Mouse (Mus musculus): Measurements from ENCODE around the gene Rnf182. TPM values are rescaled to one million over a fixed set of nuclear protein-coding genes. Genes with fewer than 3 reads are reported as not detected.

The Rnf182 gene
- polyA plus RNA-seq, 1 experiment, result 0.03 TPM

DNA sequence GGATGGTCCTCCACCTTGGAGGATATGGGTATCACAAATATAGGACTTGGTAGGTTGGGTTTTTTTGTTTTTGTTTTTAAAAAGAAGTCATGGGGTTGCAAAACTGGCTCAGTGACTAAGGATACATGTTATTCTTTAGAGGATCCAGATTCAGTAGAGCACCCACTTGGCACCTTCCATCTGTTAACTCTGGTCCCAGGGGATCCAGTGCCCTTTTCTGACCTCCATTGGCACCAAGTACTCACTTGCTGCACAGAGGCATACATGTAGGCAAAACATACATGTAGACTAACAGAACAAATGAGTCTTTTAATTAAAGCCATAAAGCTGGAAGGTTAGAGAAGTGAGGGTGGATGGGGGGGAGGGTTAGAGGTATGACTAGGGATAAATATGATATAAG, 80.0 kb downstream of the Rnf182 start:
- TF ChIP-seq CTCF (IDR thresholded peaks at IDR 0.05; ENCODE audit: extremely low read depth, insufficient read length, insufficient replicate concordance, low read depth, low read length) (no peak), POLR2A (IDR thresholded peaks at IDR 0.05; ENCODE audit: low read depth, low read length) (no peak)
- H3K4me3 ChIP-seq (ENCODE audit: low read depth, low read length), result no peak overlapping the region
- no peaks in the 10 kb centered on the region for H3K27me3 ChIP-seq (ENCODE audit: control insufficient read depth, insufficient read depth, low read length)
- no peaks in the 10 kb centered on the region for H3K4me1 ChIP-seq (ENCODE audit: control insufficient read depth, insufficient read depth, insufficient read length, low read length)
- H3K27ac ChIP-seq (ENCODE audit: insufficient read depth, low read depth, low read length), result no peak overlapping the region
- H3K36me3 ChIP-seq (ENCODE audit: control insufficient read depth, insufficient read depth, low read length), result no peaks in the 10 kb centered on the region

GRCm38 (mm10) chr13:43696011-43696410, 80.5 kb downstream of the Rnf182 start:
- Histone ChIP-seq H3K4me3 (ENCODE audit: low read depth, low read length) (no peak overlapping the region), H3K27ac (ENCODE audit: insufficient read depth, low read depth, low read length) (no peak overlapping the region), H3K4me1 (ENCODE audit: control insufficient read depth, insufficient read depth, insufficient read length, low read length) (no peaks in the 10 kb centered on the region), H3K36me3 (ENCODE audit: control insufficient read depth, insufficient read depth, low read length) (no peaks in the 10 kb centered on the region), H3K27me3 (ENCODE audit: control insufficient read depth, insufficient read depth, low read length) (no peaks in the 10 kb centered on the region)
- TF ChIP-seq POLR2A (IDR thresholded peaks at IDR 0.05; ENCODE audit: low read depth, low read length), result no peak
- TF ChIP-seq CTCF (IDR thresholded peaks at IDR 0.05; ENCODE audit: extremely low read depth, insufficient read length, insufficient replicate concordance, low read depth, low read length), result no peak
- WGBS, result 87% methylated on average over 7 of the region's 7 CpGs

DNA sequence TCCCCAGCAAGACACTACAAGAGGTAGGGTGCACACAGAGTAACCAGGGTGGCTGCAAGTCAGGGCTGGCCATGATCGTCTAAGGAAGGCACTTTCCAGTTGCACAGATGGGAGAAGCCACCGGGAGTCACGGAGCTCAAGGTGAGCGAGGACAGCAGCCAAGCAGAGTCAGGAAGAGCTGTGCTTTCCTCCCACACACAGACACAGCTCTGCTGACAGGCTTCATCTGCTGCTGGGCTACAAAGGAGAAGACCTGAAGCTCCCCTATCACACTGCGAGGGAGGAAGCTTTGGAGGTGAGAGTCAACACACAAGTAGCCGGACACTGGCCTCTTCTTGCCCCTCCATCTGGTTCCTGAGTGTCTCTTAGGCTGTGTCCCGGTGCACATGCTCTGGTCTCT, 83.0 kb downstream of the Rnf182 start:
- H3K4me1 ChIP-seq (ENCODE audit: control insufficient read depth, insufficient read depth, insufficient read length, low read length), result no peaks in the 10 kb centered on the region
- no peak overlapping the region for H3K27ac ChIP-seq (ENCODE audit: insufficient read depth, low read depth, low read length)
- no peaks in the 10 kb centered on the region for H3K27me3 ChIP-seq (ENCODE audit: control insufficient read depth, insufficient read depth, low read length)
- no peak for TF ChIP-seq POLR2A (IDR thresholded peaks at IDR 0.05; ENCODE audit: low read depth, low read length)
- no peak for TF ChIP-seq CTCF (IDR thresholded peaks at IDR 0.05; ENCODE audit: extremely low read depth, insufficient read length, insufficient replicate concordance, low read depth, low read length)
- WGBS, result 65% methylated on average over 7 of the region's 7 CpGs
- no peaks in the 10 kb centered on the region for H3K36me3 ChIP-seq (ENCODE audit: control insufficient read depth, insufficient read depth, low read length)
- H3K4me3 ChIP-seq (ENCODE audit: low read depth, low read length), result no peak overlapping the region

- no peak overlapping the region for H3K27ac ChIP-seq (ENCODE audit: insufficient read depth, low read depth, low read length)
- H3K36me3 ChIP-seq (ENCODE audit: control insufficient read depth, insufficient read depth, low read length), result no peaks in the 10 kb centered on the region
- WGBS, result 47% methylated on average over 7 of the region's 7 CpGs
- TF ChIP-seq POLR2A (IDR thresholded peaks at IDR 0.05; ENCODE audit: low read depth, low read length), result no peak
- TF ChIP-seq CTCF (IDR thresholded peaks at IDR 0.05; ENCODE audit: extremely low read depth, insufficient read length, insufficient replicate concordance, low read depth, low read length), result no peak
- H3K4me3 ChIP-seq (ENCODE audit: low read depth, low read length), result no peak overlapping the region
- no peaks in the 10 kb centered on the region for H3K4me1 ChIP-seq (ENCODE audit: control insufficient read depth, insufficient read depth, insufficient read length, low read length)
- H3K27me3 ChIP-seq (ENCODE audit: control insufficient read depth, insufficient read depth, low read length), result no peaks in the 10 kb centered on the region; the same call in 1 of the 2 replicates
Observed at GRCm38 (mm10) chr13:43703471-43703870, 88.0 kb downstream of the Rnf182 start.

DNA sequence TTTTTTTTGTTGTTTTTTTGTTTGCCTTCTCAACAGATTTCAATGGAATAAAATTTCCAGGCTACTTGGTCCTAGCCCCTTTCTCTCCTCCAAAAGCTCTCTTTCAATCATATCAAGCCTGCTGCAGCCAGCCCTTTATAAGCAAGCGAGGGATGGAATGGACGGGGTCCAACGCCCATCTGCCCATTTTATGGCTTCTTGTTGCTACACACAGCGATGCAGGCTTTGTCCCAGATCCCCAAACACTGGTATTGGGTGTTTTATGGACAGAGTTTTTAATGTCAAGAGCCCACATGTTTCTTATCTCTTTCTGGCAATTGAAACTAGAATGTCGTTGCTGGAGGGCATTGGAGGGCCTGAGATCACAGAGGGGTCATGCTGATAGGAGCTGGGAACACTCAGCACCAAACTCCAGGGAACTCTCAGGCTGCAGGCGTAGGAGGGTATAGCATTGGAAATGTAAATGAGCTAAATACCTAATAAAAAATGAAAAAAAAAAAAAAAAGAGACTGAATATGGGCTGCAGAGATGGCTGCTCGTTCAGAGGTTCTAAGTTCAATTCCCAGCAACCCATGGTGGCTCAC, 89.1 kb downstream of the Rnf182 start:
- Histone ChIP-seq H3K4me3 (ENCODE audit: low read depth, low read length) (no peak overlapping the region), H3K27ac (ENCODE audit: insufficient read depth, low read depth, low read length) (no peak overlapping the region), H3K27me3 (ENCODE audit: control insufficient read depth, insufficient read depth, low read length) (no peaks in the 10 kb centered on the region; the same call in 1 of the 2 replicates), H3K36me3 (ENCODE audit: control insufficient read depth, insufficient read depth, low read length) (no peaks in the 10 kb centered on the region), H3K4me1 (ENCODE audit: control insufficient read depth, insufficient read depth, insufficient read length, low read length) (no peaks in the 10 kb centered on the region)
- TF ChIP-seq CTCF (IDR thresholded peaks at IDR 0.05; ENCODE audit: extremely low read depth, insufficient read length, insufficient replicate concordance, low read depth, low read length) (no peak), POLR2A (IDR thresholded peaks at IDR 0.05; ENCODE audit: low read depth, low read length) (no peak)
- WGBS, result 39% methylated on average over 7 of the region's 7 CpGs

DNA sequence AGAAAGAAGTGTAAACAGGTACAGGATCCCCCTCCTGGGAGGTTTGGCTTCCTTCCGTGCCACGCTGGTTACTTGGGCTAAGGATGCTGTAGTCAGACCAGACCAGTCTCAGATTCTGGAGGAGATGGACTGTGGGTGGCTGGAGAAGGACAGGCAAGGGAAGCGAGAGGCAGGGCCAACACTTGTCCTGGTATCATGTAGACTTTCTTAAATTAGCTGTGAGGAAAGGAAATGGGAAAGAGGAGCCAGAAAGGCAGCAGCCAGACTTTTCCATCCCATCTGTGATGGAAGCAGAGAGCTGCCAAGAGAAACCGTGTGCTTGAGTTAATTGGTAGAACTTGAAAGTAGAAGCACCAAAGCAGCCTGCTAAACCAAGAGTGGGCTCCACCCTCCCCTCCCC, 90.9 kb downstream of the Rnf182 start:
- H3K4me1 ChIP-seq (ENCODE audit: control insufficient read depth, insufficient read depth, insufficient read length, low read length), result no peaks in the 10 kb centered on the region
- 71% methylated on average over 4 of the region's 4 CpGs for WGBS
- no peaks in the 10 kb centered on the region for H3K36me3 ChIP-seq (ENCODE audit: control insufficient read depth, insufficient read depth, low read length)
- TF ChIP-seq CTCF (IDR thresholded peaks at IDR 0.05; ENCODE audit: extremely low read depth, insufficient read length, insufficient replicate concordance, low read depth, low read length) (no peak), POLR2A (IDR thresholded peaks at IDR 0.05; ENCODE audit: low read depth, low read length) (no peak)
- H3K4me3 ChIP-seq (ENCODE audit: low read depth, low read length), result no peak overlapping the region
- no peak overlapping the region for H3K27ac ChIP-seq (ENCODE audit: insufficient read depth, low read depth, low read length)
- no peaks in the 10 kb centered on the region; the same call in 1 of the 2 replicates for H3K27me3 ChIP-seq (ENCODE audit: control insufficient read depth, insufficient read depth, low read length)

DNA sequence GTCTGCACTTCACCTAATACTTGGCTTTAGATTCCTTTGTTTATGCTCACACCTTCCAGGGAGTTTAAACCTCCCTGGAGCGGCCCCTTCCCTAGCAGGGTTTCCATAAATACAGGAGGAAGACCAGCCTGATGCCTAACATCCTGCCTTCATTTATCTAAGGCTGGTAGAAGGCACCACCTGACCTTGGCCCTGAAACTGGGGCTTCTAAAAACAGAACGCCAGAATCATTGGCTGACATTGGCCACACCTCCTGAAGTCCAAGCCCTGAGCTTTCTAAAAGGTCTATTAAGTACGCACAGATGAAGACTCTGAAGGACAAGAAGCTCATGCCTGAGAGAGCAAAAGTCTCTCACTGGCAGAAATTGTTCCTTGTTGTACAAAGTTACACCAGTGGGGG, 94.0 kb downstream of the Rnf182 start:
- Histone ChIP-seq H3K27ac (ENCODE audit: insufficient read depth, low read depth, low read length) (no peak overlapping the region), H3K4me1 (ENCODE audit: control insufficient read depth, insufficient read depth, insufficient read length, low read length) (no peaks in the 10 kb centered on the region), H3K4me3 (ENCODE audit: low read depth, low read length) (no peak overlapping the region), H3K36me3 (ENCODE audit: control insufficient read depth, insufficient read depth, low read length) (no peaks in the 10 kb centered on the region), H3K27me3 (ENCODE audit: control insufficient read depth, insufficient read depth, low read length) (no peaks in the 10 kb centered on the region; the same call in 1 of the 2 replicates)
- WGBS, result 65% methylated on average over 3 of the region's 3 CpGs
- no peak for TF ChIP-seq CTCF (IDR thresholded peaks at IDR 0.05; ENCODE audit: extremely low read depth, insufficient read length, insufficient replicate concordance, low read depth, low read length)
- no peak for TF ChIP-seq POLR2A (IDR thresholded peaks at IDR 0.05; ENCODE audit: low read depth, low read length)
